Mouse (Mus musculus) retina, adult 2 months (tissue): ENCODE results near the gene Zfp146.
"Not testable (repeated sequence)": the region's sequence is repeated elsewhere in the genome, so short reads cannot be mapped to it uniquely, and the experiment has no call there.

ENCODE experiments used
- DNase-seq: peaks from one replicate; pipeline ENCODE4 v3.0.0-alpha.2; 2012; ENCODE audit warnings: low read depth, low spot score

The Zfp146 gene

DNA sequence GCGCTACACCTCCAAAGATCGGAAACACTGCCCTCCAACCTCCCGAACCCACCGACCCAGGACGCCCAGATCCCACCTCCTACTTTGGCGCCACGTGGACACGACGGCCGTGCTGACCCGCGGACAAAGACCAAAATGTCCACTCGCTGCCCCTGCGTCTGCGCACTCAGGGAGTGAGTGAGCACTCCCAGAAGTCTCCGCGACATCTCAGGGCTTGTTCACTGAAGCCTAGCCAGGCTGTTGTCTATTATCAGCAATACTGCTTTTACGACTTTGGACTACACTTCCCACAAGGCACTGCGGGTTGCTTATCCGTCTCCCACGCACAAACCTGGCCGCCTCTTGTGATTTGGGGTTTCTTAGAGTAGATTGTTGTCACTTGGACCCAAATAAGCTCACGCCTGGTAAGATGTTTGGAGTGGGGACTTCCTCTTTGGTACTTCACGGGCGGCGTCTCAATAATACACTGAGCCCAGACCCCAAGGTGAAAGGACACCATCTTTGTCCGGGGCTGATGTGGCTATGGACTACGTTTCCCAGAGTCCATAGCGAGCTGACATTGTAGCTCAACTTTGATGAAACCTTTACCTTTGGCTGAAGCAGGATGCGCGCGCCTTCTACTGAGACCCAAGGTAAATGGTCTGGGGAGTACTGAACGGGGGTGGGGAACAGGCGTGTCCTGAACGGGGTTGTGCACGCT, at the start of gene Zfp146:
Zfp146 (minus strand) TSS at position 168 of the 700 bp plus-strand sequence.
- DNase-seq = peak; percentile 89

DNA sequence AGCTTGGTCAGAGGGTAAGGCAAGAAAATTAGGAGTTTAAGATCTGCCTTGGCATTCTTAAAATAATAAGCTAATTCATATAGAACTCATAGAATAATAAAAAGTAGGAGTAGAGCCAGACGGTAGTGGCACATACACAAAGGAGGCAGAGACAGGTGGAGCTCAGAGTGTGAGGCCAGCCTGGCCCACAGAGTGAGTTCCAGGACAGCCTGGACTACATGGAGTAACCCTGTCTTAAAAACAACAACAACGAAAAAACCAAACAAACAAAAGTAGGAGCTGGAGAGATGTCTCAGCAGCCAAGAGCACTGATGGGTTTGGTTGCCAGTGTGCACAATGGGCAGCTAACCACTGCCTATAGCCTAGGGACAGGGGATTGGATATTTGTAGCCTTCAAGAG, 47.7 kb upstream of the Zfp146 start:
- no peak for DNase-seq

DNA sequence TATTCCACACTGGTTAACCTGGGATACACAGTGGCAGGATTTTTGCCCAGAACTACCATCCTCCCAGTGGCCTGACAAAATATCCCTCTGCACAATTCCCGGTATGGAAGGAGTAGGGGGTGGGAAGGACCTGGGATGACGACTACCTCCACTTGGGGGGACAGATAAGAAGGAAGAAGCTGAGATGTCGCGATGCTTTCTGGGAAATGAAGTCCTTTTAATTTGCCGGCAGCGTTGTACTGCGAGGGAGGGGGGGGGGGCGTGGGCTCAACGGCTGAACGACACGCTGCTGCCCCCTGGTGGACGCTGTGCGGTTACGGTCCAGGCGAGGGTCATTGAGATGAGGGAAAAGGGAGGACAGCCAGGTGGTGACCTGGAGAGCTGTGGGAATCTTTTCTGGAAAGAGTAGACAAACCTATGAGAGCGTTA, 47.2 kb upstream of the Zfp146 start:
- peak; percentile 83 for DNase-seq

DNA sequence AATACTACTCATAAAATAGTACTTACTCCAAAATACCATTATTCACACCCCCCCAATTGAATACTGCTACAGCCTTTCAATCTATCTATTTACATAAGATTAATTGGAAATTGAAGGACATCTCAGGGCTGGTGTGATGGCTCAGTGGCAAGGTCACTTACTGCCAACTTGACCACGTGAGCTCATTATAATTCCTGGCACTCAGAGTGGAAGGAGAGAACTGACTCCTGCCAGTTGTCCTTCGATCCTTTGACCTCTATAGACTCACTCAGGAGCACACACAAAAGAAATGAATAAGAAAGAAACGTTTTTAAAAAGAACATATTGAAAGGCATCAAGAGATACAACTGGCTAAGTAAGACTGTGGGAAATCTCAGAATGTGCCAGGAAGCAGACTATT, 46.3 kb upstream of the Zfp146 start:
- DNase-seq = no peak

DNA sequence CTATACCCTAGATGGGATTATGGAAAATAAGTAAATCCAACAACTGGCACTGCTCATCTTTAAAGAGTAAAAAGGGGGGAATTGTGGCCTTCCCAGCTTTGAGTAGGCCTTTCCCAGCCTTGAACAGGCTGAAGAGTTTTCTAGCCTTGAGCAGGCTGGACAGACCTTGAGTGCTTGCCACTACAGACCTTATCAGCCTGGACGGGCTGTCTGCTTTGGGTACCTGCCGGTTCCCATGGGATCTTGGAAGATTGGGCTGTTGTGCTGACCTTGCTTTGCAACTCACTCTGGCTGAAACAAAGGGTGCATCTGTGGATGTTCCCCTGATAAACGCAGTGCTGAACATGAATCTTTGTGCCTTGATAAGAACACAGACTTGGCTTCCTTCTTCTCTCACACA, 44.3 kb upstream of the Zfp146 start:
- no peak for DNase-seq

DNA sequence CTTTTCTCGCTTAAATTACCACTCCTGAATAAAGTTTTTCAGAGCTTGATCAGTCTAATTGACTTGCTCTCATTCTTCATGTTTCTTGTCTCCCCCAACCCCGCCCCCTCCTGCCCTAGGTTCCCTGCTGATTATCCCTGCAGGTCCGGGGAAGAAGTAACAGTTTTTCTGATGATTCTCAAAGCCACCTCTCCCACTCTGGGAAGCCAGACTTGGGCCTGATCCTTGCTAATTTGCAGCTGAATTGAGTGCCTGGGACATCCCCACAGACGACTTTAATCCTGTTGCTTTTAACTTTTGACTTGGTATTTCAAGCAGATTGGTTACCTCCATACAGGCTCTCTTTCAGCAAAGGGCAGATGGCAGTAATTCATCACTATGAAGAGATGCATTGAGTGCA, 41.5 kb upstream of the Zfp146 start:
- no peak for DNase-seq

DNA sequence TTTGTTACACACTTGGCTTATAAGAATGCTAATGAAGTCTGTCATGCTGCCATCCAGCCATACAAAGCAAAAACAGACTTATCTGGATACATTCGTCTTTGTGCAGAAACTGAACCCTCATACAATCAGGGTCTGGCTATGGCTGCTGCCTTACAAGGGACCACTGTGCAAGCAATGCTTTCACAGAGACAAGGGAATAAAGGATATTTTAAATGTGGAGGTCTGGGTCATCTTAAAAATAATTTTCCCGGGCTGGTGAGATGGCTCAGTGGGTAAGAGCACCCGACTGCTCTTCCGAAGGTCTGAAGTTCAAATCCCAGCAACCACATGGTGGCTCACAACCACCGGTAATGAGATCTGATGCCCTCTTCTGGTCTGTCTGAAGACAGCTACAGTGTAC, 36.8 kb upstream of the Zfp146 start:
- not testable (repeated sequence) for DNase-seq

DNA sequence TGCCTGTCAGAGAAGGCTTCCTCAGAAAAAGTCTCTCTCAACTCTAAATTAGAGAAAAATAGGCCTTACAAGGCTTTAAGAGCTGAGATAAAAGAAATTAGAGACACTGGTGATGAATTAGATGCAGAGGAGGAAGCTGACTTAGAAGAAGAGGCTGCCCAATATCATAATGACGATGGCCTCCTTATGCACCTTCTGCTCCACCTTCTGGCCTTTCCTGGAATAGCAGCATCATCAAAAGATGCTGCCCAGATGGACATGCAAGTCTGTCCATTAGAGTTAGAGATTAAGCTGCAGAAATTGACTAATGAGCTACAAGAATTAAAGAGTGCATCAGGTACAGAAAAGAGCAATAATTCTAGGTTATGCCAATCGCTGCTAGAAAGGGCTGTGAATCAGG, 35.8 kb upstream of the Zfp146 start:
- DNase-seq = no peak

DNA sequence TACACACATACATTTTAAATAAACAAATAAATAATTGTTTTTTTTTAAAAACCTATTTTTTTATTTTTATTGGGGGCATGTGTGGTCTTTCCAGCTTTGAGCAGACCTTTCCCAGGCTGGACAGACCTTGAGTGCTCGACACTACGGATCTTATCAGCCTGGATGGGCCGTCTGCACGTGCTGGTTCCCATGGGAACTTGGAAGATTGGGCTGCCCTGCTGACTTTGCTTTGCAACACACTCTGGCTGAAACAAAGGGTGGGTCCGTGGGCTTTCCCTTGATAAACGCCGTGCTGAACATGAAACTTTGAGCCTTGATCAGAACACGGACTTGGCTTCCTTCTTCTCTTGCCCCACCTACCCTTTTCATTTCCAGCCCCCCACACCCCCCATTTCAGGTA, 34.8 kb upstream of the Zfp146 start:
- DNase-seq = no peak

DNA sequence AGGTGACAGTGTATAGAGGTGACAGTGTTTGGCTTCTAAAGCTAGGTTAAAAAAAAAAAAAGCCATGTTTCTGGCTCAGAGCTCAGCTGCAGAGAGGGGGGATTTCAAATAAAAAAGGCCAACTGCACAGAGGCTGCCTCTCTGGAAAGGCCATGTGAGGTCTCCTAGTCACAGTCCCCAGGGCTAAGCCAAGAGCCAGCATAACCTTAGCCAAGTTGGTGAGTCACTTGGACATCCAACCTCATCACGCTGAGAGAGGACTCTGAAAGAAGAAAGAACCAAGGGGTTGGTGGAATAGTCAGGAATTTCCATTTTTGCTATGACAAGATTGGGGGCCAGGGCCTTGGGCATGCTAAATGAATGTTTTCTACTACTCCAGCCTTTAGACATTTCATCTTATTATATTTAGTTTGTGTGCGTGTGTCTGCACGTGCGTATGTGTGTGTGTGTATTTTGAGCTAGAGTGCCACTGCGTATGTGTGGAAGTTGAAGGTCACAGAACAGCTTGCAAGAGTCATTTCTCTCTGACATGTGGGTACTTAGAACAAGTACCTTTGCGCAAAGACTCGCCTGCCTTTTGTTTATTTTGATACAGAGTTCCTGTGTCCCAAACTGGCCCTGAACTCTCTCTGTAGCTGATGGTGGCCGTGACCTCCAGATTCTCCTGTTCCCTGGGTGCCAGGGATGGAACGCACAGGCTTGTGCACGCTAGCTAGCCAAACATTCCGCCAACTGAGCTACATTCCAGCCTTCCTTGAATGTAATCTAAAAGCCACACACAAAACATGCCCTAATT, 33.5 kb upstream of the Zfp146 start:
- no peak for DNase-seq

DNA sequence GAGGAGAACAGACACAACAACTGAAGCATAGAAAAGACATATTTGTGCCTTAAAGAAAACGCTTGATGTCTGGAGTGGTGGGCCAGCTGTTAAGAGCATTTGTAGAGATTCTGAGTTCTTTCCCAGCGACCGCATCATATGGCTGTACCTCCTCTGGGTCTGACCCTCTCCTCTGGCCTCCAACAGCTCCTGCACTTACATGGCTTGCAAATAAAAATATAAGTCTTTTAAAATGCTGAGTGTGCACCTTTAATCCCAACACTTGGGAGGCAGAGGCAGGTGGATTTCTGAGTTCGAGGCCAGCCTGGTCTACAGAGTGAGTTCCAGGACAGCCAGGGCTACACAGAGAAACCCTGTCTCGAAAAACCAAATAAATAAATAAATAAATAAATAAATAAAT, 31.1 kb upstream of the Zfp146 start:
- DNase-seq = not testable (repeated sequence)

DNA sequence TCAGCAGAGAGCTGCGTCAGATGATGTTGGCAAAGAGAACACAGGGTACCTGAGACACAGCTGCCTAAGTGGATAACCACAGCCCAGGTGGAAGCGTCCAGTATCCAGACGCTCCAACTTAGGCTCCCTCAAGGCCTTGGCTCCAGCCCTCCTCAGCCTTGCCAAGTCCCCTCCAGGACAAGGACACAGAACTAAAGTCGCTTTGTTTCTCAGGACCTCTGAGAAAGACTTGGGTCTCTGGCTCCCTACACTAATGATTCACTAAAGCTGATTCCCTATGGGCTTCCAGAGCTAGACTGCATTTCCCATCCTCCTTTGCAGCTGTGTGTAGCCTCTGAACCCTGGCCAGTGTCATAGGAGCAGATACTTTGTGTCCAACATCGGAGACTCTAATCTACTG, 30.6 kb upstream of the Zfp146 start:
- no peak for DNase-seq

DNA sequence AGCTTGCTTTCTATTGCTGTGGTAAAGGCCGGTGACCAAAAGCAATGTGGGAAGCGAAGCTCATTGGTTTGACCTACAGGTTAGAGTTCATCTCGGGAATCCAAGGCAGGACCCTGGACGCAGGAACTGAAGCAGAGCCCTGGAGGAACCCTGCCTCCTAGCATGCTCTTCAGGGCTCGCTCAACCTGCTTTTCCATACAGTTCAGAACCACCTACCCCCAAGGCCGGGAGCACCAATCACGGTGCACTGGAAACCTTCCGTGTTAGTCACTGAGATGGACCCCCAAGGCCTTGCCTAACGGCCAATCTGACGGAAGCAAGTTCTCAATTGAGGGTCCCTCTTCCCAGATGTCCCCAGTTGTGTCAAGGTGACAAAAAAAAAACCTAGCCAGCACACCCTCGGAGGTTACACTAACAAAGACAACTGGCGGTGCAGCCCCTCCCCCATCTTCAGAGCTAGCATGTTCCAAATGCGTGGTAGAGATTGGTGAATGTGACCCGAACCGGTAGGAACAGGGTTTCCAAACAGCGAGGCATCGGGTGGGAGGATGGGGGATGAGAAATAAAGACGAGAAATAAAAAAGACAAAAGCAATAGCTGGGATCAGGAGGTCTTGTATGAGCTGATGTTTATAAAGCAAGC, 30.1 kb upstream of the Zfp146 start:
- no peak for DNase-seq

DNA sequence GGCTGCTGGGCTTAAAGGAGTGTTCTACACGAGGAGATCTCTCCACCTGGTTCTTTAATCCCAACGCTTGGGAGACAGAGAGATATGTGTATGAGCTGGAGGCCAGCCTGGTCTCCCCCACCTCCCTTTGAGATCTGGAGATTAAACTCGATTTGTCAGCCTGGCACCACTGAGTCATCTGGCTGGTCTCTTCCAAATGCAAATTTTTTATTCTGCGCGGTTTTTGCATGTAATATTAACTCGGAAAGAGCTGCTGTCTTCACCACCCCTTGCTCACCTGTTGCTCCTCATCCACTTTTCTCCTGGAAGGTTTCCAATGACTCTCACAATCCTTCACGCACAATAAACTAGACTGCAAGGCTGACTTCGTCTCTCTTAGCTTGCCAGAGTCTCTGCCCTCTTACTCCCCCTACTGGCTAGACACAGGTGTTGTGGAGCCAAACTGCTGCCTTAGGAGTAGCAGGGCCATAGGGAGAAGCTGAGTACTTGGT, 29.0 kb upstream of the Zfp146 start, which contains the start of gene Capns1:
Capns1 (minus strand) TSS at position 331 of the 491 bp plus-strand sequence.
- peak; percentile 67 for DNase-seq

DNA sequence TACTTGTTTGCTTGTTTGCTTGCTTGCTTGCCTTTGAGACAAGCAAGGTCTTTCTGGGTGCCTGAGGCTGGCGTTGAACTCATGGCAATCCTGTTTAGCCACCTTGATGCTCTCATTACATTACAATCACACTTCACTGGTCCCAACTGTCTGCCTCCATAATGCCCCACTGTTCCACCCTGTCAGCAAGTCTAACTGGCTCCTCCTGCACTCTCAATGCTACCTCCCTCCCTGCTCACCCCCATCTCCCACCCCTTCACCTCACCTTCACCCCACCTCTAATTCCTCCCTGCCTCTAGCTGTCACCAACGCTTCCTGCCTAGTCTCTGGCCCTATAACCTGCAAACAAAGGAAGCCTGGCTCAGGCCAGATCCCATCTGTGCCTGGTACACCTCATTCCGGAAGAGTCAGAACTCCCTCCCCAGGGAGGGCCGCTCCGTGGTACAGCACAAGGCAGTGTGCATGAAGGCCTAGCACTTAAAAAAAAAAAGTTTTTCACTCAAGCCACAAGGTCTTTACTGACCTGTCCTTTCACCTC, 28.1 kb upstream of the Zfp146 start:
- DNase-seq = no peak

DNA sequence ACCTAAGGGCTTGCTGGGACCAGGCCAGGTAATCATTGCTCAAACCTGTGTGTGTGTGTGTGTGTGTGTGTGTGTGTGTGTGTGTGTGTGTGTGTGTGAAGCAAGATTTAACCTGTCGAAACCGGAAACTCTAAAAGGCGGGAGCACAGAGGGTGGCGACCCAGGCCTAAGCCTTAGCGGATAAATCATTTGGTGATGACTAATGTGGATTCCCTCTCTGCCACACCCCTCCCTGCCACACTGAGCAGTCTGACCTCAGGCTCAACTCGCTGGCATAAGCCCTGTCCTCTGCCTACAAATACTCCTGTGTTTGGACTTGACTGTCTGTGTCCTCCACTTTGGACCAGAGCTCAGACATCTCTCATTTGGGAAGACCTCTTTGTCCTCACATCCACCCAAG, 26.6 kb upstream of the Zfp146 start:
- no peak for DNase-seq

DNA sequence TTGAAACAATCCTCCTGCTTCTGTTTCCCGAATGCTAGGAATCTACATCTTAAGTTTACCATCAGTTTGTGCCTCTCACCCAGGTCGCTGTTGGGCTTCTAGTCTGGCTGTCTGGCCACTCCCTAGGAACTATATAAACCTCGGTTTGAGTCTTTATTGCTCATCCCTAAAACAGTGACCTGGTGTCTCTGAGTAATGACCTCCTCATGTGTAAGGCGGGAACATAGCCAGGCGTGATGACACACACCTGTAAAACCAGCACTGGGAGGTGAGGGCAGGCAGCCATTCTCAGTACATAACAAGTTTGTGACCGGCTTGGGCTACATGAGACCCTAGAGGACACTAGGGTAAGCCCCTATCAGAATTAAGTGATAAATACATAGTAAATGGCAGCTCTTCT, 25.9 kb upstream of the Zfp146 start:
- DNase-seq = no peak

DNA sequence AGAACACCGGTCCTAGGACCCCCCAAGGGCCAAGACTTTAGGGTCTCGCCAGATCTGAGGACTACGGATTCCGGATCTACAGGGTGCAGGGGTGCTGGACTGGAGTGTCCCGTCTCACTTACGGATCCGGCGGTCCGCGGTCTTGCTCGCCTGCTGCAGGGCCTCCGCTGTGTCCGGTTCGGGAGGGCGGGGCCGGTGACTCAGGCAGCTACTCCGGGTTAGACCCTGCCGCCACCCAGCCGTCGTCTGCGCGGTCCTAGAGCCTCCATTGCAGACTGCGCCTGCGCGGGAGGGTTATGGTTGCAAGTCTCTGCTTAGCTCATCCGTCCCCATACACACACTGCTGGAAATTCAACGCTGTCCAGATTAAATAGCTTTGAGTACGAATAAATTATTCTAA, 25.3 kb upstream of the Zfp146 start:
- DNase-seq = peak; percentile 91

DNA sequence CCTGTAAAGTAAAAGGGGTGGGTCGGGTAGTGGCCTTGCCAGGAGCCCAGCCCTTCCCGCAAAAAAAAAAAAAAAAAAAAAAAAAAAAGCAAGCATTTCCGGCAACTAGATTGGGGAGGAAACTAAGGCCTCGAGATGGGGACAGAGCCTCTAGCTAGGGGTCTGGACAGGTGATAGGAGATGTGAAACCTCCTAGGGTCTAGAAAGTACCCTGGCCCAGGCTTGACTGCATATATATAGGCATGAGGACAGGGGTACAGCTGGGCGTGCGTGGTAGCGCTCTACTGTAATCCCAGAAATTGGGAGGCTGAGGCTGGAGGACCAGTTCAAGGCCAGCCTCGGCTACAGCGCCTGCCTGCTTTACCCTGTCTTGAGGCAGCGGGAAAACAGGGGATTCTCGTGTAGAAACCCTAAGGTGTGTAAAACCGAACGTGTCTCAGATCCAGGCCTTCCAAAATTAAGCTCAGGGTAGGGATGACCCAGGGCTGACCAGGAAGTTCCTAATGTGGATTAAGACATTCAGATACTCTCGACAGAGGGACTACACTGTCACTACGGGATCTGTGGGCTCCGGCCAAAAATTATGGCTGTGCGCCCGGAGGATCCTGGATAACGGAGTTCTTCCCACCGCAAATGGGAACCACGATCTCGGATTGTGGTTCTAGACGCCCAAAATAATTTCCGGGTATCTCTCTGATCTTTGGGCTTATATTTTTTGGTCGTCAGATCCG, 24.7 kb upstream of the Zfp146 start:
- DNase-seq = no peak

DNA sequence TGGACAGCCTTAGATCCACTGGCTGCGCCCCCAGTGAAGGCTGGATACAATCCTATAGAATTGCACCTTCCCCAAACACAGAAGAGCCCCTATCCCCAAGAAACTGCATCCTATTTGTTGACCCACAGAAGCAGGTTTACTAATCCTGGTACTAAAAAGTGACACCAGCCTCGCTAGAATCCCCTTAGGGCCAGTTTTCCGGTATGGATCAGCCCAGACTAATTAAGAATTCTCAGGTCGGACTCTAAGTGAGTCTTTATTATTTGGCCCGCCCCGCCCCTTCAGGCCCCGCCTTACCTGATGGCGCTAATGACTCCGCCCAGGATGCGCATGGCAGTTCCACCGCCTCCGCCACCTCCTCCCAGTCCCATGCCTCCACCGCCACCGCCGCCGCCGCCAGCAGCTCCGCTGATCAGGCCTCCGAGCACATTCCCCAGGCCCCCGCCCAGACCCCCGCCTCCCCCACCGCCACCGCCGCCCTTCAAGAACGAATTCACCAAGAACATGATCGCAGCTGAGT, 24.1 kb upstream of the Zfp146 start:
- peak; percentile 61 for DNase-seq

DNA sequence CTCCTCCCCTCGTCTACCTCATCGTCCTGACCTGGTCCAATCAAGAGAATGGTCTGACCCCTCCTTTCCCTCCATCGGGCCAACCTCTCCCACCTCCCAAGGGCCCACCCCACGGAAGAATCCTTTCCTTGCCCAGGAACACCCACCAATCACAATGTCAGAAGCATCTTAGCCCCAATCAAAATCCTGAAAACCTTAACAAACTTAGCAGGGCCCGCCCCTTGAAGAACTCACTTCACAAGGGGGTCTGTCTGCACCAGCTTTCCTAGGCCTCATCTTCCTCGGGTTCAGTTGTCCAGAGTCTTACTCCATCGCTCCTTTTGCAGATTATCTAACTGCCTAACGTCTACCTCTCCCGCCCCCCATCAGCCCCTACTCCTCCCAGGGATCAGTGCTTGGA, 23.5 kb upstream of the Zfp146 start:
- DNase-seq = no peak
